ENCODE assay signal across 7 mouse cellular contexts in the genomic region with DNA sequence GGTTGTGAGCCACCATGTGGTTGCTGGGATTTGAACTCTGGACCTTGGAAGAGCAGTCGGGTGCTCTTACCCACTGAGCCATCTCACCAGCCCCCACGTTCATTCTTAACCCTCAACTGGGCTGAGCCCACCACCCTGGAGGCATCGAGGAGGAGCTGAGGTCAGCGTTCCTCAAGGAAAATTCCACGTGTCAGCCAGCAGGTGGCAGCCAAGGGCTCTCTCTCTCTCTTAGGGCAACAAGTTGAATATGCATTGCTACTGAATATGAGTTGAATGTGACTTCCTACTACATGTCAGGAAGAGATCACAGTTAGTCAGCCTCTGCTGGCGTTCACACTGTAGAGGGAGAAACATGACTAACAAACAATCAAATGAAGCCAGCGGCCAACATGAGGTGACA. TPM values are rescaled to one million over a fixed set of nuclear protein-coding genes. Genes with fewer than 3 reads are reported as not detected.
DNase-seq lines count a peak whose midpoint lies in the region; ATAC-seq and TF ChIP-seq lines count a peak whose summit lies in the region.

No protein-coding gene starts in this region.

- peak; percentile 40 for ATAC-seq in common myeloid progenitor, adult 5-6 weeks (replicated peaks; ENCODE audit: low read depth, poor library complexity, severe bottlenecking)

- no peaks in the 10 kb centered on the region for H3K79me2 ChIP-seq in liver, adult 2 months (ENCODE audit: control insufficient read depth, insufficient read depth, low read length)

- H3K27ac ChIP-seq in layer of hippocampus, adult 2 months: no peak overlapping the region
- no peak overlapping the region for H3K27ac ChIP-seq in liver, adult 2 months (replicated peaks; ENCODE audit: insufficient read depth, low read depth, low read length)
- no peak overlapping the region for H3K27ac ChIP-seq in small intestine, adult 2 months (ENCODE audit: insufficient read depth, low read depth, low read length)

- H3K9ac ChIP-seq in liver, adult 2 months (ENCODE audit: low read depth, low read length): no peak overlapping the region

- H3K27me3 ChIP-seq in liver, adult 2 months (ENCODE audit: control insufficient read depth, insufficient read depth, low read length): peaks cover 10% of the 10 kb centered on the region
- peaks cover 29% of the 10 kb centered on the region for H3K27me3 ChIP-seq in small intestine, adult 2 months (ENCODE audit: control insufficient read depth, insufficient read depth, low read length)

- WGBS in liver, adult 2 months: 17% methylated on average over 7 of the region's 7 CpGs
- 19% methylated on average over 7 of the region's 7 CpGs for WGBS in small intestine, adult 2 months

- H3K4me3 ChIP-seq in layer of hippocampus, adult 2 months: no peak overlapping the region
- no peak overlapping the region for H3K4me3 ChIP-seq in liver, adult 2 months (ENCODE audit: insufficient read depth, low read depth, low read length)
- no peak overlapping the region for H3K4me3 ChIP-seq in small intestine, adult 2 months (ENCODE audit: low read depth, low read length)

- DNase-seq in layer of hippocampus, adult 2 months (ENCODE audit: low spot score in 2 of 2): peak in 1 of 2 experiments; percentile 69
- DNase-seq in layer of hippocampus, adult 8-10 months (ENCODE audit: low spot score in 2 of 2): no peak
- peak; percentile 87 for DNase-seq in CD4-positive, CD25-positive, alpha-beta regulatory T cell, adult 2 months (ENCODE audit: low read depth, low spot score)
- peak; percentile 52 for DNase-seq in MEL-GATA-1-ER (ENCODE audit: extremely low read depth, low read depth)
- DNase-seq in liver, adult 2 months (ENCODE audit: extremely low read depth, low read depth, low spot score): peak; percentile 50

- peaks cover 1% of the 10 kb centered on the region; the same call in 1 of the 2 replicates for H3K4me1 ChIP-seq in liver, adult 2 months (ENCODE audit: control insufficient read depth, insufficient read depth, low read length)
- H3K4me1 ChIP-seq in small intestine, adult 2 months (ENCODE audit: control insufficient read depth, insufficient read depth, insufficient read length, low read length): peaks cover 9% of the 10 kb centered on the region; the same call in 1 of the 2 replicates

- no peaks in the 10 kb centered on the region for H3K36me3 ChIP-seq in liver, adult 2 months (ENCODE audit: control insufficient read depth, insufficient read depth, low read length)
- H3K36me3 ChIP-seq in small intestine, adult 2 months (ENCODE audit: control insufficient read depth, insufficient read depth, low read length): no peaks in the 10 kb centered on the region

- no peak for TF ChIP-seq POLR2A in liver, adult 2 months (IDR thresholded peaks at IDR 0.05; ENCODE audit: extremely low read depth, insufficient read depth, low read length)
- TF ChIP-seq POLR2A in small intestine, adult 2 months (IDR thresholded peaks at IDR 0.05; ENCODE audit: low read depth, low read length): no peak

- peak; percentile 87 for TF ChIP-seq CTCF in layer of hippocampus, adult 2 months (conservative IDR thresholded peaks at IDR 0.05)
- TF ChIP-seq CTCF in liver, adult 2 months (IDR thresholded peaks at IDR 0.05; ENCODE audit: low read depth, low read length): peak; percentile 84
- TF ChIP-seq CTCF in small intestine, adult 2 months (IDR thresholded peaks at IDR 0.05; ENCODE audit: extremely low read depth, insufficient read length, insufficient replicate concordance, low read depth, low read length): peak; percentile 79; the same call in 1 of the 2 replicates

RNA-seq across cellular contexts. Expression of a gene that starts 7.9 kb away (rescaled TPM):
- 100 to 1,000 TPM in 1 of 2 experiments, 10 to 100 TPM in 1; 99.8 to 106 TPM for total RNA-seq in layer of hippocampus, adult 2 months (2021)
- total RNA-seq in layer of hippocampus, adult 8-10 months (2022): 100 to 1,000 TPM; 112 to 133 (median 119) TPM
- total RNA-seq in common myeloid progenitor, adult 5-6 weeks (2017): 0.27 TPM in 1 of 2 replicates, not detected in the other
- 0.18 TPM in 1 of 2 replicates, not detected in the other for total RNA-seq in liver, adult 2 months (2014; rRNA removed)
- 0.14 and 0.23 TPM in 2 replicates for polyA plus RNA-seq in liver, adult 2 months (2012; rRNA removed)
- polyA plus RNA-seq in small intestine, adult 2 months (2012; rRNA removed): 0.55 and 0.67 TPM in 2 replicates

RNA-seq across cellular contexts. Expression of a gene that starts 8.0 kb away (rescaled TPM):
- total RNA-seq in layer of hippocampus, adult 2 months (2021): 100 to 1,000 TPM; 136 to 141 TPM
- 100 to 1,000 TPM; 136 to 157 (median 147) TPM for total RNA-seq in layer of hippocampus, adult 8-10 months (2022)
- 1.4 and 3.0 TPM in 2 replicates for total RNA-seq in common myeloid progenitor, adult 5-6 weeks (2017)
- total RNA-seq in liver, adult 2 months (2014; rRNA removed): 1.9 and 2.7 TPM in 2 replicates
- polyA plus RNA-seq in liver, adult 2 months (2012; rRNA removed): 2.2 and 3.4 TPM in 2 replicates
- polyA plus RNA-seq in small intestine, adult 2 months (2012; rRNA removed): 7.3 and 17.7 TPM in 2 replicates

RNA-seq across cellular contexts. Expression of a gene that starts 16.3 kb away (rescaled TPM):
- total RNA-seq in layer of hippocampus, adult 2 months (2021): 10 to 100 TPM; 25.4 to 29.8 TPM
- 10 to 100 TPM; 29.4 to 34.0 (median 31.1) TPM for total RNA-seq in layer of hippocampus, adult 8-10 months (2022)
- 2.9 and 7.1 TPM in 2 replicates for total RNA-seq in common myeloid progenitor, adult 5-6 weeks (2017)
- total RNA-seq in liver, adult 2 months (2014; rRNA removed): 35.0 and 38.7 TPM in 2 replicates
- polyA plus RNA-seq in liver, adult 2 months (2012; rRNA removed): 91.9 and 97.2 TPM in 2 replicates
- 22.8 and 57.9 TPM in 2 replicates for polyA plus RNA-seq in small intestine, adult 2 months (2012; rRNA removed)

RNA-seq across cellular contexts. Expression of a gene that starts 37.8 kb away (rescaled TPM):
- total RNA-seq in layer of hippocampus, adult 2 months (2021): 1 to 10 TPM in 1 of 2 experiments, under 1 TPM in 1; 0.83 to 1.0 TPM
- under 1 TPM; 0.23 to 0.37 (median 0.26) TPM for total RNA-seq in layer of hippocampus, adult 8-10 months (2022)
- total RNA-seq in common myeloid progenitor, adult 5-6 weeks (2017): 0.09 TPM in 1 of 2 replicates, not detected in the other
- not detected in 2 replicates for total RNA-seq in liver, adult 2 months (2014; rRNA removed)
- polyA plus RNA-seq in liver, adult 2 months (2012; rRNA removed): not detected in 2 replicates
- 0.11 and 0.24 TPM in 2 replicates for polyA plus RNA-seq in small intestine, adult 2 months (2012; rRNA removed)

RNA-seq across cellular contexts. Expression of a gene that starts 38.1 kb away (rescaled TPM):
- total RNA-seq in layer of hippocampus, adult 2 months (2021): 10 to 100 TPM; 13.8 to 14.5 TPM
- 10 to 100 TPM; 12.5 to 17.7 (median 15.6) TPM for total RNA-seq in layer of hippocampus, adult 8-10 months (2022)
- total RNA-seq in common myeloid progenitor, adult 5-6 weeks (2017): 8.4 and 17.2 TPM in 2 replicates
- 8.1 and 8.9 TPM in 2 replicates for total RNA-seq in liver, adult 2 months (2014; rRNA removed)
- polyA plus RNA-seq in liver, adult 2 months (2012; rRNA removed): 49.6 and 58.5 TPM in 2 replicates
- polyA plus RNA-seq in small intestine, adult 2 months (2012; rRNA removed): 7.1 and 17.8 TPM in 2 replicates

Comparison
In these comparisons a context has a peak if more than half of its experiments do, and no peak if none do; other contexts are left out.
1. DNase-seq: peak in CD4-positive, CD25-positive, alpha-beta regulatory T cell, adult 2 months (single experiment), MEL-GATA-1-ER (single experiment) and liver, adult 2 months (single experiment); none in layer of hippocampus, adult 8-10 months (0 of 2).
2. RNA of a gene that starts 7.9 kb away (total RNA-seq): 112 to 133 TPM in layer of hippocampus, adult 8-10 months and 99.8 to 106 TPM in layer of hippocampus, adult 2 months; 0.27 TPM in common myeloid progenitor, adult 5-6 weeks and 0.18 TPM in liver, adult 2 months; every median in the first group is over 10 times any median in the second.
3. RNA of a gene that starts 8.0 kb away (total RNA-seq): 136 to 157 TPM in layer of hippocampus, adult 8-10 months and 136 to 141 TPM in layer of hippocampus, adult 2 months; 1.4 to 3.0 TPM in common myeloid progenitor, adult 5-6 weeks and 1.9 to 2.7 TPM in liver, adult 2 months; every median in the first group is over 10 times any median in the second.
4. Peak in every context shown above with its lines, with median percentiles within 50 percentile points of each other: CTCF ChIP-seq.